Mouse (Mus musculus): ENCODE measurements around the gene Gm7137.
"Not testable (repeated sequence)": the region's sequence is repeated elsewhere in the genome, so short reads cannot be mapped to it uniquely, and the experiment has no call there.

Gm7137 gene

GRCm38 (mm10) chr10:77787876-77788275 is at the start of gene Gm7137:
Gene Gm7137, minus strand, starts transcription at chr10:77788200.
- not testable (repeated sequence) for DNase-seq (ENCODE audit: low read depth)

- DNase-seq (ENCODE audit: low read depth): no peak
These were observed 47.6 kb upstream of the Gm7137 start, which contains the start of gene Krtap10-10 for GRCm38 (mm10) chr10:77835647-77836046. Gene Krtap10-10, plus strand, starts transcription at chr10:77835947.

GRCm38 (mm10) chr10:77826951-77827350 is 39.0 kb upstream of the Gm7137 start, which contains the start of gene Krtap10-4:
Gene Krtap10-4, minus strand, starts transcription at chr10:77827095.
- no peak for DNase-seq (ENCODE audit: low read depth)

DNA sequence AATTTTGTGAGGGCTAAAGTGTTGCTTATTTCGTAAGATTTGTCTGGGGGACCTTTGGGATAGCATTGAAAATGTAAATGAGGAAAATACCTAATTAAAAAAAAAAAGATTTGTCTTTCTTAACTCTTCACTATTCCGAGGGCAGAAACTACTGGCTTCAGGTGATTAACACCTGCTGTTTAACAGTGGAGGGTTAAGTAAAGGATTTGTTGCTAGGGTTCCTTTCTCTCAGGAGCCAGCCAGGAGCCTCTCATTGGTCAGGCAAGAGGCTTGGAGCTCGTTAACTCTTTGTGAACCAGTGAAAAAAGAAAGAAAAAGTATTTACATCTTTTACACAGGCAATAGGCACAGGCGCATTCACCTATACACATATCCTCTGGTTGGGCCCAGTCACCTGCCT is 31.2 kb upstream of the Gm7137 start:
- no peak for DNase-seq (ENCODE audit: low read depth)

GRCm38 (mm10) chr10:77818523-77818922 is 30.5 kb upstream of the Gm7137 start:
- no peak for DNase-seq (ENCODE audit: low read depth)

GRCm38 (mm10) chr10:77815514-77815913 is 27.5 kb upstream of the Gm7137 start:
- no peak for DNase-seq (ENCODE audit: low read depth)

GRCm38 (mm10) chr10:77814382-77814781 is 26.4 kb upstream of the Gm7137 start, which contains the start of gene Gm2696:
Gene Gm2696, plus strand, starts transcription at chr10:77814682.
- no peak for DNase-seq (ENCODE audit: low read depth)

DNA sequence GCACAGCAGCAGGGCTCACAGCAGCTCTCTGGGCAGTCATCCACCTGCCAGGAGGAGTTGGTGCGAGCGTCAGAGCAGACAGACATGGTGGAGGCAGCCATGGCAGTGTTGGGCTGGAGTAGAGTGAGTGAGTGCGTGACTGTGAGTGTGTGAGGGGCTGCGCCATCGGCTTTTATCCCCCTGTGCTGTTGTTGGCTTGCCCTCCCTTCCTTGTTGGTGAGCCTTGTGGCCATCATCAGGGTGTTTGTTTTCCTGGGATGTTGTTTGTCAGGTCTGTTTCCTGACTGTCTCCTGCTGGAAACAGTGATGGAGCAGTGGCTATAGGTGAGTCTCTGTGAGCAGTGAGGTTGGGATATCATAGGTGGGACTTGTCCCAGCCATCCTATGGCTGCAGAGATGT is 23.7 kb upstream of the Gm7137 start, which contains the start of gene Gm9507:
Gm9507 (minus strand) TSS at position 101 of the 400 bp plus-strand sequence.
- DNase-seq (ENCODE audit: low read depth): no peak

DNA sequence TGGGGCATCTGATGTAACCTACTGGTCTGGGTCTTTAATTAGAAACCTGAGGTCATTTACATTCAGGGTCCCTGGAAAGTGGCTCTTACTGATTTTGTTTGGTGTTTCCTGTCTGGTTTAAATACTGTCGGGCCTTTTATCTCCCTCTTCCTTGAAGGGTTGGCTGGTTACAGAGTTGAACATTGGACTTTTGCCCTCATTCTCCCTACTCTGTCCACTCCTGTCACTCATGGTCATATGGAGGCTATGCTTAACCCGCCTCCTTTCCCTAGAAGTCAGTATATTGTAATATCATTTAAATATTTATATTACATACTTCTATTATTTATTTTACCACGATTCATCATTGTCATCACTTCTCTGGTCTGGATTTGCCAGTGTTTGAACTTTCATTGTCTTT is 16.1 kb upstream of the Gm7137 start:
- DNase-seq (ENCODE audit: low read depth): no peak

DNA sequence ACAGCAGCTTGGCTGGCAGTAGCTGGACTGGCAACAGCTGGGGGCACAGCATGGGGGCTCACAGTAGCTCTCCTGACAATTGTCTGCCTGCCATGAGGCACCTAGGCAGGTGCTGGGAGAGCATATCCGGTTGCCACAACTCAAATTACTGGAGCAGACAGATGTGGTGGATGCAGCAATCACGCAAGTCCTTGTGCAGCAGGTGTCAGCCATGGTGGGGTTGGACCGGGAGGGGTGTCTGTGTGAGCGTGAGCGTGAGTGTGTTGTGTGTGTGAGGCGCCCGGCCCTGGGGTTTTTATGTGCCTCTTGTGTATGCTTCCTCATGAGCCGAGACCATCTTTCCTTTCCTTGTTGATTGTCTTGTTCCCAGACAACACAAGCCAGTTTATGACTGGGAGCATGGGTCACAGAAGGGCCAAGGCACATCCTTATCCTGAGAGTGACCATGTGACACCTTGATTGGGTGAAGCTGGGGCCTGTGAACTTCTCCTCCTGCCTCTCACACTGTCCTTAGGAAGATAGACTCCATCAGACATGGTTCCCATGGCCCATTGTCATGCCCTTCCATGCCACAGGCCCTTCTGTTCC is 11.0 kb upstream of the Gm7137 start, which contains the start of gene Gm19668:
Gm19668 (minus strand) TSS at position 213 of the 588 bp plus-strand sequence.
- DNase-seq (ENCODE audit: low read depth): no peak

DNA sequence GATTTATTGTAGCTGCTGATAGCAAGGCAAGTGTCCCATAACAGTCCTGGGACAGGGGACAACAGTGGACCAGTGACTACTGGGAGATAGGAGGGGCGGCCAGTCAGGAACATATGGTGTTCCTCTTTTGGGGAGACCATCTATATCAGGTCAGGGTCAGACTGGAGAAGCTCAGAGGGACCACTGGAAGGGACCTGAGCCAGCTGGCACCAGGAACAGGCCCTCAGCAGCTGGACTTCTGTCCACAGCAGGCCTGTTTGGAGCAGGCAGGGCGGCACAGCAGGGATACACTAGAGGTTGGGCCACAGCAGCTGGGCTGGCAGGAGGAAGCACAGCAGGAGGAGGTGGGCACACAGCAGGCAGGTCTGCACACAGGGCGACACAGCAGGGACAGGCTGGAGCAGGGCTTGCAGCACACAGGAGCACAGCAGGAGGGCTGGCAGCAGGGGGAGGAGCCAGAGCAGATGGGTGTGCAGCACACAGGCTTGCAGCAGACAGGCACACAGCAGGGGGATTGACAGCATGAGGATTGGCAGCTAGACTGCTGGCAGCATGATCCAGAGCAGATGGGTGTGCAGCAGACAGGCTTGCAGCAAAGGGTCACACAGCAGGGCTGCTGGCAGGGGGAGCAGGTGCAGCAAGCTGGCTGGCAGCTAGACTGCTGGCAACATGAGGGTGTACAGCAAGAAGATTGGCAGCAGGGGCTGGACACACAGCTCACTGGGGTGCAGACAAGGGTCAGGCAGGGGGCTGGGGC is 10.3 kb upstream of the Gm7137 start:
- DNase-seq (ENCODE audit: low read depth): not testable (repeated sequence)

- DNase-seq (ENCODE audit: low read depth): no peak
These were observed 9.7 kb upstream of the Gm7137 start for GRCm38 (mm10) chr10:77797677-77798076.

DNA sequence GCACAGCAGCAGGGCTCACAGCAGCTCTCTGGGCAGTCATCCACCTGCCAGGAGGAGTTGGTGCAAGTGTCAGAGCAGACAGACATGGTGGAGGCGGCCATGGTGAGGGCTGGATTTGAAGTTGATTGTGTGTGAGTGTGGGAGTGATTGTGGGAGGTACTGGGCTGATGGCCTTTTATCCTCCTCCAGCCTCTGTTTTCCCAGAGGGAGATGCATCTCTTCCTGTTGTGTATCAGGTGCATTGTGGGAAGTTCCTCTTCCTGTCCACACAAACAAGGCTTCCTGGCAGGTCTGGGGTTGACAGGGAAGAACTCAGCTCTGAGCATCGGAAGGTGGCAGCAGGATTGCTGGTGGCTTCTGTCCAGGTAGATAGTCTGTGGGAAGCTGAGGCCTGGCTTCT is 7.0 kb upstream of the Gm7137 start, which contains the start of gene Gm9639:
Gm9639 (minus strand) TSS at position 101 of the 400 bp plus-strand sequence.
- no peak for DNase-seq (ENCODE audit: low read depth)

DNA sequence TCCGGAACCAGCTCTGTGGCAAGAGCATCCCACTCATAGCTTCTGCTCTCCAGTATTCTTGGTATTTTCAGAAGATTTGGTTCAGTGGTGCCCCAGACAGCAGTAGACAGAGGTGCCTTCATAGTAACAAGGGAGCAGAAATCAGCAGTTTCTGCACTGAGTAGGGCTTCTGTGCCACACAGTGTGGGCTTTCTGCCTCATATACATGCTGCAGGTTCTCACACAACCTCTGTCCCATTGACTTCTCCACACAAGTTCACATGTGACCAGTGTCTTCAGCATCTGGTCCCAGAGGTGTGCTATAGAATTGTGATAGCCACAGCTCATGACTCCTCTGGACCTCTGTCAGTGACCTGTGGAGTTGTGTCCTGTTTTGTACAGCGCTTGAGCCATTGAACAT is 621 bp upstream of the Gm7137 start:
- DNase-seq (ENCODE audit: low read depth): no peak

- DNase-seq (ENCODE audit: low read depth): not testable (repeated sequence)
These were observed 4.6 kb downstream of the Gm7137 start for GRCm38 (mm10) chr10:77783396-77783795.

DNA sequence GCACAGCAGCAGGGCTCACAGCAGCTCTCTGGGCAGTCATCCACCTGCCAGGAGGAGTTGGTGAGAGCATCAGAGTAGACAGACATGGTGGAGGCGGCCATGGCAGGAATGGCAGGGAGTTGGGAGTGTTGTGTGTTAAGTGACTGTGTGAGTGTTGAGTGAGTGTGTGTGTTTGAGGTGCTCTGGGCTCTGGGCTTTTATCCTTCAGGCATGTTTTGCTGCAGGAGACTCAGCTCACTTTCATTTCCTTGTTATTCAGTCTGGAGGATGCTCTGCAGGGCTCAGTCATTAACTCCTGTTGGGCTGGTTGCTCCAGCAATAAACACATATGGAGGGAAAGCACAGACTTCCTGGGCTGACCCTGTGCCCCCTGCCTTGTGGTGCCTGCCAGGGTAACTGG is 5.6 kb downstream of the Gm7137 start, which contains the start of gene Gm3250:
Gm3250 (minus strand) TSS at position 101 of the 400 bp plus-strand sequence.
- DNase-seq (ENCODE audit: low read depth): not testable (repeated sequence)

DNA sequence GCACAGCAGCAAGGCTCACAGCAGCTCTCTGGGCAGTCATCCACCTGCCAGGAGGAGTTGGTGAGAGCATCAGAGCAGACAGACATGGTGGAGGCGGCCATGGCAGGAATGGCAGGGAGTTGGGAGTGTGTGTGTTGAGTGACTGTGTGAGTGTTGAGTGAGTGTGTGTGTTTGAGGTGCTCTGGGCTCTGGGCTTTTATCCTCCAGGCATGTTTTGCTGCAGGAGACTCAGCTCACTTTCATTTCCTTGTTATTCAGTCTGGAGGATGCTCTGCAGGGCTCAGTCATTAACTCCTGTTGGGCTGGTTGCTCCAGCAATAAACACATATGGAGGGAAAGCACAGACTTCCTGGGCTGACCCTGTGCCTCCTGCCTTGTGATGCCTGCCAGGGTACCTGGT is 11.2 kb downstream of the Gm7137 start, which contains the start of gene Gm7138:
Gm7138 (minus strand) TSS at position 101 of the 400 bp plus-strand sequence.
- not testable (repeated sequence) for DNase-seq (ENCODE audit: low read depth)

- not testable (repeated sequence) for DNase-seq (ENCODE audit: low read depth)
These were observed 15.9 kb downstream of the Gm7137 start for GRCm38 (mm10) chr10:77772142-77772541.

DNA sequence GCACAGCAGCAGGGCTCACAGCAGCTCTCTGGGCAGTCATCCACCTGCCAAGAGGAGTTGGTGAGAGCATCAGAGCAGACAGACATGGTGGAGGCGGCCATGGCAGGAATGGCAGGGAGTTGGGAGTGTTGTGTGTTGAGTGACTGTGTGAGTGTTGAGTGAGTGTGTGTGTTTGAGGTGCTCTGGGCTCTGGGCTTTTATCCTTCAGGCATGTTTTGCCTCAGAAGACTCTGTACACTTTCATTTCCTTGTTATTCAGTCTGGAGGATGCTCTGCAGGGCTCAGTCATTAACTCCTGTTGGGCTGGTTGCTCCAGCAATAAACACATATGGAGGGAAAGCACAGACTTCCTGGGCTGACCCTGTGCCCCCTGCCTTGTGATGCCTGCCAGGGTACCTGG is 16.8 kb downstream of the Gm7137 start, which contains the start of gene Gm3238:
Gm3238 (minus strand) TSS at position 101 of the 400 bp plus-strand sequence.
- DNase-seq (ENCODE audit: low read depth): not testable (repeated sequence)

- no peak for DNase-seq (ENCODE audit: low read depth)
These were observed 18.3 kb downstream of the Gm7137 start for GRCm38 (mm10) chr10:77769727-77770126.

GRCm38 (mm10) chr10:77759582-77759981 is 28.4 kb downstream of the Gm7137 start, which contains the start of gene Gm3233:
Gene Gm3233, minus strand, starts transcription at chr10:77759682.
- DNase-seq (ENCODE audit: low read depth): not testable (repeated sequence)

DNA sequence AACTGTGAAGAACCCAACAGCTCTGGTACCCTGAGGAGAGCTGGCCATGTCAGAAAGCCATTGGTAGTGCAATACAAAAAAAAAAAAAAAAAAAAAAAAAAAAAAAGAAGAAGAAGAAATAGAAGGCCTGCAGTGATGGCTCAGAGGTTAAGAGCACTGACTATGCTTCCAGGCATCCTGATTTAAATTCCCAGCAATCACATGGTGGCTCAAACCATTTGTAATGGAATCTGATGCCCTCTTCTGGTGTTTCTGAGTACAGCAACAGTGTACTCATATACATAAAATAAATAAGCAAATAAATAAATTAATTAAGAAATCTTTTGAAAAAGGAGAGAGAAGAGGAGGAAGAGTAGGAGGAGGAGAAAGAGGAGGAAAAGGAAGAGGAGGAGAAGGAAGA is 34.6 kb downstream of the Gm7137 start:
- DNase-seq (ENCODE audit: low read depth): no peak

GRCm38 (mm10) chr10:77752312-77752711 is 35.7 kb downstream of the Gm7137 start:
- not testable (repeated sequence) for DNase-seq (ENCODE audit: low read depth)
